Mouse (Mus musculus) G1E (cell line): ENCODE results near the gene Ntm. TPM values are rescaled to one million over a fixed set of nuclear protein-coding genes. Genes with fewer than 3 reads are reported as not detected.

Source experiments
- ATAC-seq: 2 replicates; pipeline ENCODE4 v1.8.0; 2016; ENCODE audit warnings: mild to moderate bottlenecking; ENCODE audit not compliant: insufficient number of reproducible peaks, poor library complexity, low FRiP score, severe bottlenecking; ENCODE audit errors: extremely low read depth
- DNase-seq: peaks from one replicate; pipeline ENCODE4 v3.0.0; 2012; ENCODE audit warnings: low spot score
- H3K27me3 ChIP-seq: 2 replicates; pipeline ENCODE4 v1.6.1; 2012; ENCODE audit warnings: mild to moderate bottlenecking, low read length, inconsistent platforms; ENCODE audit not compliant: insufficient read depth
- H3K36me3 ChIP-seq: replicated peaks from 2 replicates; pipeline ENCODE3; 2012; ENCODE audit warnings: mild to moderate bottlenecking, inconsistent platforms
- H3K4me1 ChIP-seq: 2 replicates; pipeline ENCODE4 v1.6.1; 2012; ENCODE audit warnings: low read depth, low read length, inconsistent platforms, mixed read lengths; ENCODE audit not compliant: insufficient read depth
- H3K4me3 ChIP-seq: 2 replicates; pipeline ENCODE4 v1.5.1; 2012; ENCODE audit warnings: low read depth, mild to moderate bottlenecking, inconsistent platforms, low read length, moderate library complexity, mixed read lengths
- H3K9me3 ChIP-seq: replicated peaks from 2 replicates; pipeline ENCODE4 v1.6.1; 2012; ENCODE audit warnings: inconsistent platforms
- CTCF ChIP-seq: IDR thresholded peaks from 2 replicates; pipeline ENCODE4 v1.5.1; 2012; ENCODE audit warnings: low read depth, low read length, inconsistent platforms, mixed read lengths
- GATA1 ChIP-seq: IDR thresholded peaks from 2 replicates; pipeline ENCODE4 v1.6.1; 2012; ENCODE audit warnings: borderline replicate concordance, low read length, inconsistent platforms, mixed read lengths
- GATA2 ChIP-seq: IDR thresholded peaks from 2 replicates; pipeline ENCODE4 v1.6.1; 2012; ENCODE audit warnings: low read depth, low read length, inconsistent platforms, borderline replicate concordance
- POLR2AphosphoS5 ChIP-seq: IDR thresholded peaks from 2 replicates; pipeline ENCODE4 v1.6.1; 2012; ENCODE audit warnings: low read depth, low read length, inconsistent platforms; ENCODE audit not compliant: insufficient replicate concordance
- TAL1 ChIP-seq: conservative IDR thresholded peaks from 2 replicates; pipeline ENCODE4 v1.6.1; 2012; ENCODE audit warnings: low read depth, low read length, inconsistent platforms, mixed read lengths
- polyA plus RNA-seq: library from polyadenylated mRNA; stranded (reverse); fragments of >175 nt; gene quantifications from 2 replicates; pipeline ENCODE4 v1.2.3, GENCODE M21; 2012
- total RNA-seq, 2 experiments: library from RNA; stranded (forward) in 1 of 2; stranded (reverse) in 1 of 2; fragments of 200-1000 nt in 1 of 2; fragments of >200 nt in 1 of 2; fragmentation: Nextera tagmentation in 1 of 2; gene quantifications; 2 replicates each; pipeline ENCODE4 v1.2.3; 2014 to 2017

The Ntm gene
- total and polyA plus RNA-seq, 3 experiments, result 0.11 TPM; not detected in 2

DNA sequence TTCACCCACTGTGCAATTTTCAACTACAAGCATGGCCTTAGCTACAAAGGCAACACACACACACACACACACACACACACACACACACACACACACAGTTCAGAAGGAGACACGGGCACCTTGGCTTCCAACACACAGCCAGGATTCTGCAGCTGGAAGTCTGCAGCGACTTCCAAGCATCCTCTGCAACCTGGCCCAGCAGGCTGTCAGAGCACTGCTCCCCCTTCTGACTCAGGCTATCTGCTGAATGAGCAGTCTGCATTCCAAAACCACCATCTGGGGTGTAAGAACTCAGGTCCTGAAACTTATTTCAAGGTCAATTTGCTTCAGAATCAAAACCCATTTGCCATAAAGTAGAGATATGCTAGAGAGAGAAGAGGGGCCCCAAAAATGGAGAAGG is 246.1 kb downstream of the Ntm start:
- no peak for TF ChIP-seq CTCF
- TF ChIP-seq GATA1, result no peak
- no peak for TF ChIP-seq POLR2AphosphoS5
- TF ChIP-seq TAL1, result no peak
- no peak for TF ChIP-seq GATA2
- no peak for ATAC-seq
- Histone ChIP-seq H3K27me3 (no peaks in the 10 kb centered on the region), H3K9me3 (peaks cover 18% of the 10 kb centered on the region), H3K36me3 (no peaks in the 10 kb centered on the region), H3K4me3 (no peak overlapping the region), H3K4me1 (no peaks in the 10 kb centered on the region)
- no peak for DNase-seq

DNA sequence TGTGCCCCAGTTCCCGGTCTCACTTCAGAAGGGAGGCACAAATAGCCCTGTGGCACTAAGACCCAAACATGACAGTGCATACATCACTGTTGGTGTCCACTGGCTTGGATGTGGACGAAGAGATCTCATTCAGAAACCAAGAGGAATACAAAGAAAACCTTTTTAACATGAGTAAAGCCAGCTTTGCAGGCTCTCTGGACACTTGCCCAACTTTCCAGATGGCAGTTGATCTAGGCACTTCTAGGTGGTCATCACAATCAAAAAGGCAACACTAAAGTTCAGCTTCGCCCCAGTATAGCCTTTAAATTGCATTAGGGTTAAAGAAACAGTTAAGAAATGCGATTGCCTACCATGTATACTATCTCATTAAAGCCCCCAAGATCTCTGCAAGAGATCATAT is 264.7 kb downstream of the Ntm start:
- no peak overlapping the region for H3K4me3 ChIP-seq
- no peak for DNase-seq
- H3K36me3 ChIP-seq, result no peaks in the 10 kb centered on the region
- no peaks in the 10 kb centered on the region for H3K27me3 ChIP-seq
- TF ChIP-seq POLR2AphosphoS5, result no peak
- TF ChIP-seq CTCF, result no peak
- TF ChIP-seq GATA1, result no peak
- no peak for TF ChIP-seq TAL1
- TF ChIP-seq GATA2, result no peak
- H3K4me1 ChIP-seq, result no peaks in the 10 kb centered on the region
- ATAC-seq, result no peak
- peaks cover 9% of the 10 kb centered on the region for H3K9me3 ChIP-seq

DNA sequence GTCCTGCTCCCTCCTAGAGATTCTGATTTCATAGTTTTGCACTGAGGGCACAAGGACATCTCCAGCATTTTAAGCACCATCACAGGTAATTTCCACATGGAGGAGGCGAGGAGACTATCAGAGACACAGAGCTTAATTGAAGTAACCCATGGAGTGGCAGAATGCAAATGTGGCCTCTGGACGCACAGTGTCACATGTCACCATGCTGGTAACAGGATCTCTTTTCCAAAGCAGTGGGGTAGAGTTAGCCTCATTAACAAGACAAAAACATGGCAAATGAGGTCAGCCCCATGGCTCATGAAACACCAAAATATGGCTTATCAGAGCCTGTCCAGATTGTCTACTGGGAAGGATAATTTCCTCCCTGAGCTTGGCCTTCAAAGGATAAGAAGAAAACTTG is 268.8 kb downstream of the Ntm start:
- Histone ChIP-seq H3K4me3 (no peak overlapping the region), H3K36me3 (no peaks in the 10 kb centered on the region), H3K4me1 (no peaks in the 10 kb centered on the region), H3K9me3 (peaks cover 15% of the 10 kb centered on the region), H3K27me3 (no peaks in the 10 kb centered on the region)
- ATAC-seq, result no peak
- DNase-seq, result no peak
- TF ChIP-seq POLR2AphosphoS5 (no peak), TAL1 (no peak), CTCF (no peak), GATA2 (no peak), GATA1 (no peak)

DNA sequence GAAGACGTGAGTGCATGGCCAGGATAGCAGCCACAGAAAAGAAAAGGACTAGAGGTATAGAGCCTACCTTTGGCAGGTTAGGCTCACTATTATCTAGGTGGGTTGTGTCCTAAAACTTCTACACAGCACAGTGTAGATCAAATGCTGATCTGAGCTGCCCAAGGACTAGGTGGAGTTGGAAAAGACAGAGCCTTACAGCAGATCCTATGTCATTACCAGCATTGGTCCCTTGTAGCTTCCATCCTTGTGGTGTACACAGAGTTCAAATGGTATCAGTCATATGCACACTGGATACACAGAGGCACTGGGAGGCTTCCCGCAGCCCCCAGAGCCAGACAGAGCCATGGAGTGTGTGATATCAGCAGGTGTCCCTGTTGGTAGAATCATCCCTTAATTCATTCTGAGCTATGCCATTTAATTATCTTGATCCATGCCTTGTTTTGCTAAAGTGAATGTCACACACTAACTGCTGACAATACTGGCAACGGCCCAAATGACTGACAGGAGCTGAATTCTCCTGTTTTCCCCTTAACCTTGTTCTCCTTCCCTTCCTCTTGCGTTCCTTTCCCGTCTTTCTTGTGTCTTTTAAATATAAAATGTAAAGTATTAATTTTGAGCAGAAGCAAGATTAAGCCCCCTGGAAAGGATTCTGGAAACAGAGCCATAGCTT is 271.6 kb downstream of the Ntm start:
- DNase-seq, result no peak
- peaks cover 12% of the 10 kb centered on the region for H3K9me3 ChIP-seq
- no peak overlapping the region for H3K4me3 ChIP-seq
- H3K27me3 ChIP-seq, result no peaks in the 10 kb centered on the region
- H3K4me1 ChIP-seq, result no peaks in the 10 kb centered on the region
- H3K36me3 ChIP-seq, result no peaks in the 10 kb centered on the region
- no peak for ATAC-seq
- TF ChIP-seq GATA2 (no peak), TAL1 (no peak), GATA1 (no peak), POLR2AphosphoS5 (no peak), CTCF (no peak)

DNA sequence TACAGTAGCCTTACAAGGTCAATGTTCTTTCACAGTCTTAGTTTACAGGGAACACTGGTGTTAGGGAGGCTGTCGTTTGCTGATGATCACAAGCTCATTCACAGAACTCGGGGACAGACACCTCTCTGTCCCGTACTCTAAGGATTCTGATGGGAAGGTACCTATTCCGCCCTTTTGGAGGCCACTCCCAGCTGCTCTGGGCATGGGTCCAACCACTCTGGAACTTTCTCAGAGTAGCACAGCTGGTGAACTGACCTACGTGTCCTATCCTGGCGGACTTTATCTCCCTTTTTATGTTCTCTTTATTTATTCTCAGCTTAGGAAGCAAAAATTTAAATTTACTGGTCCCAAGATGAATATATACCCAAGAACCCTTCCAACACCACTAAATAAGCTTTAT is 280.7 kb downstream of the Ntm start:
- no peak for ATAC-seq
- Histone ChIP-seq H3K9me3 (peaks cover 7% of the 10 kb centered on the region), H3K36me3 (no peaks in the 10 kb centered on the region), H3K4me3 (no peak overlapping the region), H3K27me3 (no peaks in the 10 kb centered on the region), H3K4me1 (no peaks in the 10 kb centered on the region)
- no peak for DNase-seq
- TF ChIP-seq GATA2 (no peak), TAL1 (no peak), GATA1 (no peak), POLR2AphosphoS5 (no peak), CTCF (no peak)

DNA sequence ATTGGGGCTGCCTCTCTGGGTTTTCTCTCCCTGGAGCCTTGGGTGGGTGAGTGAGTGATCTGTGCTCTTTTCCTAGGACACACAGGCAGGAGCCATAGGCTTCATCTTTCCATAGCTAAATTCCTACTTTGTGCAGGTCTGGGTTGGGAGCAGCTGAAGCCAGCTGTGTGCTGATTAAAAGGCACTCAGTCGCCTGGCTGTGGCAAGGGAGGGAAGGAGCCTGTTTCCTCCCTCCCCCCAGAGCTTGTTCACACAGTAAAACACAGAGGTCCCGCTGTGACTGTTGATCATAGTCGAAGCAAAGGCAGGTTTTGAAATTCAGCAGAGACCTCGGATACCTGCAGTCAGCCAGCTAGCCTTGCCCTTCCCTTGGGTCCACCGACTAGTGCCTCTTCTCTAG is 282.3 kb downstream of the Ntm start:
- Histone ChIP-seq H3K4me1 (no peaks in the 10 kb centered on the region), H3K4me3 (no peak overlapping the region), H3K27me3 (no peaks in the 10 kb centered on the region), H3K36me3 (no peaks in the 10 kb centered on the region), H3K9me3 (peaks cover 11% of the 10 kb centered on the region)
- no peak for TF ChIP-seq TAL1
- no peak for TF ChIP-seq CTCF
- no peak for TF ChIP-seq POLR2AphosphoS5
- TF ChIP-seq GATA1, result no peak
- TF ChIP-seq GATA2, result no peak
- DNase-seq, result no peak
- no peak for ATAC-seq
